Mouse (Mus musculus): ENCODE data around the gene Gm20388. TPM values are rescaled to one million over a fixed set of nuclear protein-coding genes. Genes with fewer than 3 reads are reported as not detected.

The Gm20388 gene
- polyA plus RNA-seq, 1 experiment, result 18.7 TPM

GRCm38 (mm10) chr8:122215630-122216029 is 2305.0 kb downstream of the Gm20388 start:
- TF ChIP-seq CTCF (IDR thresholded peaks at IDR 0.05; ENCODE audit: borderline replicate concordance, insufficient read depth, low read depth, low read length) (no peak), POLR2A (IDR thresholded peaks at IDR 0.05; ENCODE audit: borderline replicate concordance, insufficient read depth, low read length) (no peak)
- Histone ChIP-seq H3K4me1 (ENCODE audit: control insufficient read depth, insufficient read depth, low read length) (no peaks in the 10 kb centered on the region), H3K4me3 (replicated peaks; ENCODE audit: insufficient read depth, low read depth, low read length) (no peak overlapping the region), H3K27ac (ENCODE audit: insufficient read depth, low read length) (no peak overlapping the region), H3K27me3 (ENCODE audit: control insufficient read depth, insufficient read depth, low read length) (no peaks in the 10 kb centered on the region)
- no peak for DNase-seq
- 77% methylated on average over 8 of the region's 8 CpGs for WGBS

DNA sequence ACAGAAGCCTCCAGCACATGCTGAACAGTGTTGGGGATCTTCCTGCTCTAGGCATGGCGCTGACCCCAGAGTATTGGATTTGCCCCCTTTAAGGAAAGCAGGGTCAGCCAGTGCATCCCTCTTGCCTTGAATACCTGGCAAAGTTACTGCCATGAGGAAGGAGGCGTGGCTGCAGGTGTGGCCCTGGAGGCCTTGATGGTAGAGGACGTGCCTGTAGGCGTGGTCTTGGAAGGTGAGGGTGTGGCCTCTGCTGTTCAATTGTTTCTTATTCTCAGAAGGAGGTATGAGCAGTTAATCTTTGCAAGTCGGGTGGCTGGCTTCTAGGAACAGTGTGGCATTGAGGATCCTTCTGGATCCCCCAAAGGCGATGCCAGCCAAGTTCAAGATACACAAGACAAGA is 2305.8 kb downstream of the Gm20388 start:
- TF ChIP-seq POLR2A (IDR thresholded peaks at IDR 0.05; ENCODE audit: borderline replicate concordance, insufficient read depth, low read length), result no peak
- TF ChIP-seq CTCF (IDR thresholded peaks at IDR 0.05; ENCODE audit: borderline replicate concordance, insufficient read depth, low read depth, low read length), result no peak
- H3K4me1 ChIP-seq (ENCODE audit: control insufficient read depth, insufficient read depth, low read length), result no peaks in the 10 kb centered on the region
- no peaks in the 10 kb centered on the region for H3K27me3 ChIP-seq (ENCODE audit: control insufficient read depth, insufficient read depth, low read length)
- no peak overlapping the region for H3K4me3 ChIP-seq (replicated peaks; ENCODE audit: insufficient read depth, low read depth, low read length)
- no peak for DNase-seq
- H3K27ac ChIP-seq (ENCODE audit: insufficient read depth, low read length), result no peak overlapping the region
- 78% methylated on average over 6 of the region's 6 CpGs for WGBS

GRCm38 (mm10) chr8:122217456-122218177 is 2307.0 kb downstream of the Gm20388 start:
- TF ChIP-seq POLR2A (IDR thresholded peaks at IDR 0.05; ENCODE audit: borderline replicate concordance, insufficient read depth, low read length) (no peak), CTCF (IDR thresholded peaks at IDR 0.05; ENCODE audit: borderline replicate concordance, insufficient read depth, low read depth, low read length) (no peak; the same call in 1 of the 2 replicates)
- WGBS, result 74% methylated on average over 10 of the region's 10 CpGs

DNA sequence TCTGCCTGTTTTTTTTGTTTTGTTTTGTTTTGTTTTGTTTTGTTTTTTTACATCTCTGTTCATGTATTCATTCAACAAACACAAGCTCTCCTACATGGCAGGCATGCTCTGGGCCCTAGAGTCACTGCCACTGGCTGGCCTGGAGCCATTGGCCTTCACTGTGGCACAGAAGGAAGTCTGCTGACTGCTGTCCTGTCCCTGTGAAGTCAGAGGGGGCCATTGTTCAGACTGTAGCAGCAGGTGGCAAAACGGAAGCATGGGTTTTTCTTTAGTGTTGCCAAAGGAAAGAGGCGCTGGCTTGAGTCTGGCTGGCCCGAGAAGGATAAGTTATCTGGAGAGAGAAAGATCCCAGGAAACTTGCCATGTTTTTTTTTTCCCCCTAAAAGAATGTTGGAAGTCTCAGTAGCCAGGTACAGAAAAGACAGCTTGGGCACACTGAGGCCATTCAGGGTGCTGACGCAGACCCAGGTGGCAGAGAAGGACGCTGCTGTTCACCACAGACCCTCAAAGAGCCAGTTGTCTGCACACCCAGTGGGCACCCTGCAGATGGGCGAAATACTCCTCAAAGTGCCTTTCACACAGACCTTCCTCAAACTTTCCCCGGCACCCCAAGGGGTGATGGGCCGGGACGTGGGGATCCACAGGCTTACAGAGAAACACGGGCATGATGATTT is 2313.5 kb downstream of the Gm20388 start:
- DNase-seq, result no peak
- Histone ChIP-seq H3K27ac (ENCODE audit: insufficient read depth, low read length) (peak overlapping the region; percentile 50; the same call in 1 of the 2 replicates), H3K4me3 (replicated peaks; ENCODE audit: insufficient read depth, low read depth, low read length) (no peak overlapping the region), H3K4me1 (ENCODE audit: control insufficient read depth, insufficient read depth, low read length) (no peaks in the 10 kb centered on the region), H3K27me3 (ENCODE audit: control insufficient read depth, insufficient read depth, low read length) (no peaks in the 10 kb centered on the region)
- TF ChIP-seq POLR2A (IDR thresholded peaks at IDR 0.05; ENCODE audit: borderline replicate concordance, insufficient read depth, low read length), result no peak
- TF ChIP-seq CTCF (IDR thresholded peaks at IDR 0.05; ENCODE audit: borderline replicate concordance, insufficient read depth, low read depth, low read length), result no peak
- WGBS, result 35% methylated on average over 10 of the region's 10 CpGs

More at GRCm38 (mm10) chr8:122217456-122218177, 2307.0 kb downstream of the Gm20388 start:
- H3K4me1 ChIP-seq (ENCODE audit: control insufficient read depth, insufficient read depth, low read length), result no peaks in the 10 kb centered on the region
- H3K4me3 ChIP-seq (replicated peaks; ENCODE audit: insufficient read depth, low read depth, low read length), result no peak overlapping the region
- no peak overlapping the region for H3K27ac ChIP-seq (ENCODE audit: insufficient read depth, low read length)
- H3K27me3 ChIP-seq (ENCODE audit: control insufficient read depth, insufficient read depth, low read length), result no peaks in the 10 kb centered on the region
- DNase-seq, result no peak

DNA sequence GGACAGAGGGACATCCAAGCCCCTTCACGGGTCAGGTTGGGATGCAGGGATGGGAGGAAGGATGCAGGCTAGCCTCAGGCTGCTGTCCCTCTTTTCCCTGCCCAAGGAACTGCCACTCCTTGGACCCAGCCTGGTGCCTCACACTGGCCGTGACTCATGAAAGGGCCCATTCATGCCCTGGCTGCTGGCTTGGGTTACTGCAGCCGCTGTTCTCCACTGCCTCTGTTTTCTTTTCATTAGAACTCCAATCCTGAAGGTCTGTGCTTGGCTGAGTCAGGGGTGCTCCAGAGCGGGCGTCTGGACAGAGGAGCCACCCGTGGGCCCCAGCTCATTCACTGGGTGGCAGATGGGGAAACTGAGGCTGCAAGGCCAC is 2314.0 kb downstream of the Gm20388 start:
- Histone ChIP-seq H3K4me3 (replicated peaks; ENCODE audit: insufficient read depth, low read depth, low read length) (no peak overlapping the region), H3K27ac (ENCODE audit: insufficient read depth, low read length) (peak overlapping the region; percentile 50; the same call in 1 of the 2 replicates), H3K4me1 (ENCODE audit: control insufficient read depth, insufficient read depth, low read length) (no peaks in the 10 kb centered on the region), H3K27me3 (ENCODE audit: control insufficient read depth, insufficient read depth, low read length) (no peaks in the 10 kb centered on the region)
- 41% methylated on average over 6 of the region's 6 CpGs for WGBS
- DNase-seq, result no peak
- TF ChIP-seq POLR2A (IDR thresholded peaks at IDR 0.05; ENCODE audit: borderline replicate concordance, insufficient read depth, low read length), result no peak
- TF ChIP-seq CTCF (IDR thresholded peaks at IDR 0.05; ENCODE audit: borderline replicate concordance, insufficient read depth, low read depth, low read length), result no peak

DNA sequence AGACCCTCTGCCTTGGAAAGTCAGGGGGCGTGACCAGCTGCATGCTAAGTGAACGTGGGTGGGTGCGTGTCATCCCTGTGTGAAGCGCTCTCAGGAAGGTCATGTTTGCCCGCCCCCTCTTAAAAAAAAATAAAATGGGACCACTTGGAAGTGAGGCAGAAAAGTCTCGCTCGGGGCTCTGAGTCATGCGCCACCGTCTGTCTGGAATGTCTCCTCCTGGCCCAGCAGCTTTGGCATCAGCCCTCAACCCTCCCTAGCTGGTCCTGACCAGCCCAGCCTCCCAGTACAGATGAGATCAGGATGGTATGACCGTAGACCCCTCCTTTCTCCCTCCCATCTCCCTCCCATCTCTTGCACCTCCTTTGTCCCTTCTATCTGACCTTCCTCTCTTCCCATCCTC is 2314.8 kb downstream of the Gm20388 start:
- no peaks in the 10 kb centered on the region for H3K27me3 ChIP-seq (ENCODE audit: control insufficient read depth, insufficient read depth, low read length)
- no peak overlapping the region for H3K4me3 ChIP-seq (replicated peaks; ENCODE audit: insufficient read depth, low read depth, low read length)
- no peak for DNase-seq
- no peaks in the 10 kb centered on the region for H3K4me1 ChIP-seq (ENCODE audit: control insufficient read depth, insufficient read depth, low read length)
- WGBS, result 47% methylated on average over 10 of the region's 10 CpGs
- H3K27ac ChIP-seq (ENCODE audit: insufficient read depth, low read length), result no peak overlapping the region
- no peak for TF ChIP-seq POLR2A (IDR thresholded peaks at IDR 0.05; ENCODE audit: borderline replicate concordance, insufficient read depth, low read length)
- no peak for TF ChIP-seq CTCF (IDR thresholded peaks at IDR 0.05; ENCODE audit: borderline replicate concordance, insufficient read depth, low read depth, low read length)

GRCm38 (mm10) chr8:122227345-122227744 is 2316.7 kb downstream of the Gm20388 start:
- TF ChIP-seq POLR2A (IDR thresholded peaks at IDR 0.05; ENCODE audit: borderline replicate concordance, insufficient read depth, low read length) (no peak), CTCF (IDR thresholded peaks at IDR 0.05; ENCODE audit: borderline replicate concordance, insufficient read depth, low read depth, low read length) (no peak)
- Histone ChIP-seq H3K27me3 (ENCODE audit: control insufficient read depth, insufficient read depth, low read length) (no peaks in the 10 kb centered on the region), H3K27ac (ENCODE audit: insufficient read depth, low read length) (no peak overlapping the region), H3K4me1 (ENCODE audit: control insufficient read depth, insufficient read depth, low read length) (no peaks in the 10 kb centered on the region), H3K4me3 (replicated peaks; ENCODE audit: insufficient read depth, low read depth, low read length) (no peak overlapping the region)
- WGBS, result 71% methylated on average over 6 of the region's 6 CpGs
- DNase-seq, result no peak
